Mouse (Mus musculus) liver, embryonic 13.5 days (tissue): ENCODE measurements around the gene Map2. TPM values are rescaled to one million over a fixed set of nuclear protein-coding genes. Genes with fewer than 3 reads are reported as not detected.
A peak's percentile ranks its signal among the peaks of the same experiment; 100 is the strongest.

Experiments used
- ATAC-seq: fragments of 200-750 bp; cut with Nextera tagmentation; 2 replicates; pipeline ENCODE4 v1.8.0; 2017; ENCODE audit warnings: low read depth, mild to moderate bottlenecking, moderate number of reproducible peaks, moderate library complexity
- DNase-seq: peaks from one replicate; pipeline ENCODE4 v3.0.0; 2022
- H3K27ac ChIP-seq: fragments of 300-500 bp; sonication (generic); 2 replicates; pipeline ENCODE4 v1.5.1; 2015; ENCODE audit warnings: moderate library complexity, mild to moderate bottlenecking, inconsistent platforms
- H3K27me3 ChIP-seq: fragments of 300-500 bp; sonication (generic); 2 replicates; pipeline ENCODE4 v1.6.1; 2015; ENCODE audit warnings: mild to moderate bottlenecking, inconsistent platforms
- H3K36me3 ChIP-seq: fragments of 300-500 bp; sonication (generic); 2 replicates; pipeline ENCODE4 v1.6.1; 2015; ENCODE audit warnings: mild to moderate bottlenecking, inconsistent platforms
- H3K4me1 ChIP-seq: fragments of 300-500 bp; sonication (generic); replicated peaks from 2 replicates; pipeline ENCODE4 v1.6.1; 2015; ENCODE audit warnings: inconsistent platforms
- H3K4me2 ChIP-seq: fragments of 300-500 bp; sonication (generic); 2 replicates; pipeline ENCODE4 v1.6.1; 2015; ENCODE audit warnings: inconsistent platforms, mild to moderate bottlenecking, moderate library complexity
- H3K4me3 ChIP-seq: fragments of 300-500 bp; sonication (generic); replicated peaks from 2 replicates; pipeline ENCODE4 v1.5.1; 2015; ENCODE audit warnings: mild to moderate bottlenecking, inconsistent platforms
- H3K9ac ChIP-seq: fragments of 300-500 bp; sonication (generic); 2 replicates; pipeline ENCODE4 v1.6.1; 2015; ENCODE audit warnings: mild to moderate bottlenecking, inconsistent platforms
- H3K9me3 ChIP-seq: fragments of 300-500 bp; sonication (generic); replicated peaks from 2 replicates; pipeline ENCODE4 v1.6.1; 2016; ENCODE audit warnings: inconsistent platforms
- WGBS: fragments of 180-500 bp; shearing (Covaris S2); methylation state at CpG from one replicate; pipeline ENCODE4 v1.1.7; 2015; ENCODE audit not compliant: insufficient replicate concordance; 5-methylcytosine and 5-hydroxymethylcytosine counted together
- polyA plus RNA-seq: library from polyadenylated mRNA; unstranded; fragments of >200 nt; fragmentation: Nextera tagmentation; extraction: Ambion mirVana; gene quantifications from 2 replicates; pipeline ENCODE4 v1.2.1, GENCODE M21; 2015

Gene Map2
- polyA plus RNA-seq, 1 experiment from 2014 or later, result 0.91 TPM

DNA sequence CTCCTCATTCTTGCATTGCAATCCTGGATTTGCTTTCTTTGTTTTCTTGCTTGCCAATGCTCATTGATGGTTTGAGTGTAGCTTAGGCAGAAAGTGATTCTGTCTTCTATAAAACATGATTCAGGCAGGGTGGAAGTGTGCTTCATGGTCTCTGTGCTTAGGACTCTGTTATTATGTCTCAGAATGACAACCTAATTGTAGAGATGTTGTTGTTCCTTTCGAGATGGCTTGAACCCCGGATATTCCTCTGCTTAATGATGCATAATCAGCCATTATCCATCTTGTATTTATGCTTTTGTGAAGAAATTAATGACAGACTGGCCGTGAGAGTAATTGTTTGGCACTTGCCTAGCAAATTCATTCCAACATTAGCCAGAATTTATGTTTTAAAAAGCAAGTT lies 31.8 kb downstream of the Map2 start:
- H3K4me3 ChIP-seq, result no peak overlapping the region
- H3K36me3 ChIP-seq, result no peaks in the 10 kb centered on the region
- 39% methylated on average over 3 of the region's 3 CpGs for WGBS
- H3K4me1 ChIP-seq, result no peaks in the 10 kb centered on the region
- H3K27ac ChIP-seq, result no peak overlapping the region
- no peak overlapping the region for H3K4me2 ChIP-seq
- no peaks in the 10 kb centered on the region for H3K27me3 ChIP-seq
- H3K9ac ChIP-seq, result no peak overlapping the region
- H3K9me3 ChIP-seq, result no peaks in the 10 kb centered on the region
- DNase-seq (no peak), ATAC-seq (no peak)

DNA sequence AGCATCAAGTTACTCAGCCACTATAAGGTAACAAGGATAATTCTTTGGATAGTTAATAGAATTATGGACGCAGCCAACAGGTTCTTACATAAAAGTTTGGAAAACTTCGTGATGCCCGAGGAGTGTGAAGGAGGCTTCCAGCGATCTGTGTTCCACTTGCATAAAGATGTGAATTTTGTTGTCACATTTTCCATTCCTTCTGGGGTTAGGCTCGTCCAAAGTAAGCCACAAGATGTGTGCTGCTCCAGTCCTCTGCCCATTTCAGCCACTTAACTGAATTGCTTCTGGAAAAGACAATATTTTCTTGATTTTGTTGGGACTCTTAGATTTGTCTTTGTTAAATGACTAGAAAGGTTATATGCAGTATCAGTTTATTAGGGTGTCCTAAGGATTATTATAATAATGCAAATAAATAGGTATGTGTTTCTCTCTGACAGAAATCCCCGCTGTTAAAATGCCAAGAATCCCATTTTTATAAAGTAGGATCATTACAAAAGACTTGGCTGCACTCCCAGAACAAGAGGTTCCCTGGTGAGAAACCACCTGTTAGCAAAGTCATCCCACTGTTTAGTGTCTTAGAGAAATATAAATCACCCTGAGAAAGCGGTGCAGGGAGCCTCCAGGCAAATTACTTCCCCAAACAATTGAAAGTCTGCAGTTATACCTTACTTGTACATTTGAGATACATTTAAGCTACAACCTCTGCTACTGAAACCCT lies 36.2 kb downstream of the Map2 start:
- Histone ChIP-seq H3K4me1 (no peaks in the 10 kb centered on the region), H3K27me3 (no peaks in the 10 kb centered on the region), H3K36me3 (no peaks in the 10 kb centered on the region), H3K9me3 (no peaks in the 10 kb centered on the region), H3K27ac (no peak overlapping the region), H3K4me3 (no peak overlapping the region), H3K9ac (no peak overlapping the region), H3K4me2 (no peak overlapping the region)
- 52% methylated on average over 7 of the region's 7 CpGs for WGBS
- DNase-seq (no peak), ATAC-seq (no peak)

DNA sequence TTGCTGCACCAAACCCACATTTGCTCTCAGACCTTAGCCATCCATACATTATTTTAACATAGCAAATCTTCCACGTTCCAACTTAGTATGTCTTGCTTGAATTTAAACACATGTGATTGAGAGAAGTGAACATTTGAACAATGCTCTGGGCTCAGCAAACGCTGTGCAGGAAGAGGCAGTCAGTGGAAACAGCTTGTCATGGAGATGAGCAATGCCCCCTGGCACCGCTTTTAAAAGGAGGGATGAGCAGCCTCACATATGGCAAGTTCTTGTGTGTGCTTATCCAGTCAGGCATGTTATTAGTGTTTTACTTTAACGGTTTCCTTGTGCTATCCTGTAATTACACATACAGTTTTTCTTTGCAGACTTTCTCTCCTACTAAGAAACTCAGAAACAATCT lies 46.4 kb downstream of the Map2 start:
- Histone ChIP-seq H3K36me3 (no peaks in the 10 kb centered on the region), H3K4me3 (no peak overlapping the region), H3K9ac (no peak overlapping the region), H3K27me3 (no peaks in the 10 kb centered on the region), H3K4me2 (no peak overlapping the region), H3K27ac (no peak overlapping the region), H3K4me1 (no peaks in the 10 kb centered on the region), H3K9me3 (no peaks in the 10 kb centered on the region)
- DNase-seq (no peak), ATAC-seq (no peak)
- 58% methylated on average over 4 of the region's 4 CpGs for WGBS

DNA sequence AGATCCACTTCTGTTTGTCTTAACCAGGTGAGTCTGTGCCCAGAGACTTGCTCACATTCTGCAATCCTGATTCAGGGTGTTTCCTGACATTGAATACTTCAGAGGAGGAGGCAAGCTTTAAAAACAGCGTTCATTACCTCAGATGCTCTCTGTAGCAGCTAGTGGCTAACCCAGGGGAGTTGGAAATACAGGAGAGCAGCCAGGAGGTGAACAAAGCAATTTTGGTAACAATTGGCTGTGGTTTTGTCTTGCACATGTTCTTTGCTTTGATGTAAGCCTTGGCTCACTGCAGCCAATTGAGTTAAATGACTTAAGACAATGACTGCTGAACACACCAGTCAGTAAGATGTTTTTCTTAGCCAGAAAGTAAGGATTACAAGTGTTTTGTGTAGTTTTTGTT lies 48.3 kb downstream of the Map2 start:
- ATAC-seq, result no peak
- H3K4me2 ChIP-seq, result no peak overlapping the region
- H3K36me3 ChIP-seq, result no peaks in the 10 kb centered on the region
- H3K27ac ChIP-seq, result no peak overlapping the region
- no peak for DNase-seq
- no peak overlapping the region for H3K9ac ChIP-seq
- no peak overlapping the region for H3K4me3 ChIP-seq
- no peaks in the 10 kb centered on the region for H3K9me3 ChIP-seq
- 25% methylated on average over 1 of the region's 1 CpGs for WGBS
- H3K27me3 ChIP-seq, result no peaks in the 10 kb centered on the region
- H3K4me1 ChIP-seq, result no peaks in the 10 kb centered on the region

DNA sequence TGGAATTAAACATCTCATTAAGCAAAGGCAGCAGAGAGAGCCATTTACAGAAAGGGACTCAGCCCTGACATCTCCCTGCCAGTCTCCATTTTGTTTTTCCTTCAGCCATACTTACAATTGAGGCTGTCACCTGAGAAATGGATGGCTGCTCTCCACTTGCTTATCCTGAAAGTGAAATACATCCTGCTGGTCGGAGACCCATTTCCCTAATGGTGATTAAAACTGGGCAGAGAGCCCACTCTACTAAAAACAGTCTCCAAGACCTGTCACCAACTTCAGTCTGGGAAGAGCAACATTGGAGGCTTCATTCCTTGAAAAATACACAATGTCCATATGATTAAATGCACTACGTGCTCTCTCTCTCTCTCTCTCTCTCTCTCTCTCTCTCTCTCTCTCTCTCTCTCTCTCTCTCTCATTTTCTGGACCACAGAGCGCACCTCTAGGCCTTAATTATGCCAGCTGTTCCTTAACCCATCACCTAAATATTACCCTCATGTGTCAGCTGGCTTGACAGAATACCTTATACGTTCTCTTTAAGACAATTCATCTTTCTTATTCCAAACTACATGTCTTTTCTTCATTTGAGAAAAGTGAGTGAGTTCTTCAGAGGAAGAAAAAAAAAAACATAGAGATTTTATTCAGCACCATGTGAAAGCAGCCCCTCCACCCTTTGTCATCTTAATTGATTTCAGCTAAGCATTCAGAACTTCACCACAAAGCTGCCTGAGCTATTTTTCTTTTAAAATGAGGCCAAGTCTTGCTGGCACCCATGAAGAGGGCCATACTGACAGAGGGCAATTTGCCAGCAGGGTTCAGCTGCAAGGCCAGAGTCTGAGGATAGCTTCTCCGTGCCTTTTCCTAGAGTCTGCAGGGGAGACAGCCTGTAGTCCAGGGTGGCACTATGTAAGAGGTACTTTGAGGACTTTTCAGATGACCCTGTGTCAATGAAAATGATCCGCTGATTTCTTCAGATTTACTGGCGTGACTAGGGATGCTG lies 51.6 kb downstream of the Map2 start:
- Histone ChIP-seq H3K27me3 (no peaks in the 10 kb centered on the region), H3K9ac (no peak overlapping the region), H3K4me2 (no peak overlapping the region), H3K36me3 (no peaks in the 10 kb centered on the region), H3K27ac (no peak overlapping the region), H3K9me3 (no peaks in the 10 kb centered on the region), H3K4me1 (no peaks in the 10 kb centered on the region), H3K4me3 (no peak overlapping the region)
- DNase-seq, result no peak
- no peak for ATAC-seq
- 57% methylated on average over 7 of the region's 7 CpGs for WGBS

DNA sequence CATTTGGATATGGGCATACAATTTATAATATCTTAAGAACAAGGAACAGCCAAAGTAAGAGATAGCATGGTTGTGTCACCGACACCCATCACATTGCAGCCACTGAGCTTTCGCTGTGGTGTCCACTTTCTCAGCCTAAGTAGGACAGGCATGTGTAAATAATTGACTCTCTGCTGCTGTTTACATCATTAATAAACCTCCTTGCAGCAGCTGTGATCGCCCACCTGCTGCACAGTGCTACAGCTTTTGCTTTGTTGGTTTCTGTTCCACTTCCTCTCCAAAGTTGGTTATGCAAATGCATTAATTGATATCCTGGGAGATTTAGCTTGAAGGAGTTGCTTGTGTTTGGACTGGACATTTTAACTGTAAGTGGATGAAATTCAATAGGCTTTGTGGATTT lies 53.1 kb downstream of the Map2 start:
- H3K36me3 ChIP-seq, result no peaks in the 10 kb centered on the region
- no peak for ATAC-seq
- H3K4me3 ChIP-seq, result no peak overlapping the region
- no peak overlapping the region for H3K27ac ChIP-seq
- WGBS, result 66% methylated on average over 3 of the region's 3 CpGs
- no peaks in the 10 kb centered on the region for H3K9me3 ChIP-seq
- no peak overlapping the region for H3K9ac ChIP-seq
- no peak overlapping the region for H3K4me2 ChIP-seq
- H3K27me3 ChIP-seq, result no peaks in the 10 kb centered on the region
- no peak for DNase-seq
- H3K4me1 ChIP-seq, result no peaks in the 10 kb centered on the region

DNA sequence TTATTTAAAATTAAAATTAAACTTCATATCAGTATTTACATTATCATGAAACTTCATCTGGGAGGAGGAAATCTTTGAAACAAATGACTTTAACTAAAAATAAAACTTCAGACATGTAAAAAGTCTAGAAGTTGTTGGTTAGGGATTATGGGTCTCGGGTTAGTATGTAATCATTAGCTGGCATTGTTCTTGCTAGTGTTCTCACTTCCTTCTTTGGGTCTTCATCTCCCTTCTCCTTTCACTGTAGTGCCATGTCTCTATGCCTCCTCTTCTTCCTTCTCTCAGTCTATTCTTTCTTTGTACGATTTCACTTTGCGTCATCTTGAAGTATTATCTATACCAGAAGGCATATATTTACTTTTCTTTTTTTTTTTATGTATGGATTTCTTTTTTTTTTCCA lies 55.3 kb downstream of the Map2 start:
- Histone ChIP-seq H3K4me3 (no peak overlapping the region), H3K9me3 (no peaks in the 10 kb centered on the region), H3K27me3 (no peaks in the 10 kb centered on the region), H3K4me1 (no peaks in the 10 kb centered on the region), H3K36me3 (no peaks in the 10 kb centered on the region), H3K9ac (no peak overlapping the region), H3K27ac (no peak overlapping the region), H3K4me2 (no peak overlapping the region)
- DNase-seq (no peak), ATAC-seq (no peak)
- WGBS, result 64% methylated on average over 3 of the region's 3 CpGs

DNA sequence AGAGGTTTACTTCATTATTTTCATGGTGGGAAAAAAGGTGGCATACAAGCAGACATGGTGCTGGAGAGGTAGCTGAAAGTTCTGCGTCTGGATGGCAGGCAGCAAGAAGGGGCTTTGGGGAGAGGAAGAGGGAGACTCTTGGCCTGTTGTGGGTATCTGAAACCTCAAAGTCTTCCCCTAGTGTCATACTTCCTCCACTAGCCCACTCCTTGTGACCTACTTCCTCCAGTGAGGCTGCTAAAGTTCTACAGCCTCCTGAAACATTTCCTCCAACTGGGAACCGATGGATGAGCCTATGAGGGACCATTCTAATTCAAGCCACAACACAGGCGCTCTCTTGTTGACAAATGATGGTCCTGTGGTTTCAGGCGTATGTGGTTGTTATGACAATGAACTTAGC lies 56.9 kb downstream of the Map2 start:
- Histone ChIP-seq H3K9me3 (no peaks in the 10 kb centered on the region), H3K27ac (no peak overlapping the region), H3K4me2 (no peak overlapping the region), H3K9ac (no peak overlapping the region), H3K4me3 (no peak overlapping the region), H3K27me3 (no peaks in the 10 kb centered on the region), H3K36me3 (no peaks in the 10 kb centered on the region), H3K4me1 (no peaks in the 10 kb centered on the region)
- ATAC-seq (no peak), DNase-seq (no peak)
- 36% methylated on average over 4 of the region's 4 CpGs for WGBS

DNA sequence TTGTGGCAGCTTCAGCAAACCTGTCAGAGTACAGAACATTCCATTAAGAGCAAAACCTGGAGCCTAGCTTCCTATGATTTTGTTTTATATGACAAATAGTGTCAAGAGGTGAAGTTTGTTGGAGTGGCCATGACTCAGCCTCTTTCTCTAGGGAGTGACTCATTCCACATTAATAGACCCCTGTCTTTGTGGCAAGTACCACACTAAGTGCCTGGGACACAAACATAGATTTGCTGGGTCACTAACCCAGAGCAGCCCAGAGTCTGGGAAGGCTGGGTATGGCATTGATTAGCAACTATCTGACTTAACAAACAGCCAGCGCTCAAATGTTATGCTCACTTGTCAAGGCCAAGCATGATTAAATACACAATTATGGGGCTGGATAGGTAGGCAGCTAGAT lies 69.8 kb downstream of the Map2 start:
- DNase-seq (no peak), ATAC-seq (no peak)
- Histone ChIP-seq H3K4me1 (no peaks in the 10 kb centered on the region), H3K9me3 (no peaks in the 10 kb centered on the region), H3K27ac (no peak overlapping the region), H3K27me3 (no peaks in the 10 kb centered on the region), H3K36me3 (no peaks in the 10 kb centered on the region), H3K4me3 (no peak overlapping the region), H3K9ac (no peak overlapping the region), H3K4me2 (no peak overlapping the region)
- 71% methylated on average over 1 of the region's 1 CpGs for WGBS

DNA sequence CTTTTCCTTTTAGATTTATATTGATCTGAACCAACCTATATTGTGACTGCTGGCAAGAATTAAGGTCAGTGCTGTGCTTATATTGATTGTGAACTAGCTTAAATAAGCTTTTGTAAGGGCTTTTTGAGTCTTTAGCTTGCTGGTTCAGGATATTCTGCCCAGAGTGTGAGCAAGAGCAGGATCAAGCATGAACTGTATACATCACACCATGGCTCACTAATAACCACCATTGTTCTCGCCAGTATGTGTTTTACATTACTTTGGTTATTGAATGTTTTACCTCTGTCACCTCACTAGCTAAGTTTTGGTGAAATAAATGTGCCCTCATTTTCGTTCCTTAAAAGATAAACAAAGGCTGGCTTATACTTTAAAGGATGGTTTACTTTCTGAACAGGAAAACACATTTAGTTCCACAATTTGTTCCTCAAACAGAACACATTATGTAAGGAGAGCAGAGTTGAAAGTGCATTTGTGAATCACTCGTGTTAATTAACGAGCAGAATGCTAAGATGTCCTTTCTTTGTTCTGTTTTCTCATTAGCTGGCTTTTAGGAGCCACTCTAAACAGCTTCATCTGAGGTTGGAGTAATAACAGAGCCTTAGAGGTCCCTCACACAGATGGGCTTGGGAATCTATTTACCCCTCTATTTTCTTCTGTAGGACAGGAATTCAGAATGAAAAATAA lies 76.7 kb downstream of the Map2 start:
- Histone ChIP-seq H3K36me3 (no peaks in the 10 kb centered on the region), H3K4me3 (no peak overlapping the region), H3K4me2 (no peak overlapping the region), H3K9me3 (no peaks in the 10 kb centered on the region), H3K9ac (no peak overlapping the region), H3K27me3 (no peaks in the 10 kb centered on the region), H3K4me1 (no peaks in the 10 kb centered on the region), H3K27ac (peak overlapping the region; percentile 34)
- DNase-seq (no peak), ATAC-seq (no peak)
- WGBS, result 31% methylated on average over 4 of the region's 4 CpGs

DNA sequence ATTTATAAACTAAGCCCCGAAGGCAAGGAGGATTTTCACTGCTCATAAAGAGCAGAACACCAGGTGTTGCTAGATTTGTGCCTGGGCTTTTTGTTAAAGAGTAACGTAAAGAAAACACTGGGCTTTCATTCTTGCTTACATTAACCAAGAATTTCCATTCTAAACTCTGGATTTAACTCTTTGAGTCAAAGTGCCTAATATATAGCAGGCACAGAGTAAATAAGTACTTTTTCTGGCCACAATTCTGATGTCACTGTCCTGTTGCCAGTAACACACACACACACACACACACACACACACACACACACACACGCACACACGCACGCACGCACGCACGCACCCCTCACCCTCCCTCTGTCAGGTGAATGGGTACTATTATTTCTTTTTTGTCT lies 77.3 kb downstream of the Map2 start:
- peak overlapping the region; percentile 34; the same call in 1 of the 2 replicates for H3K27ac ChIP-seq
- H3K4me3 ChIP-seq, result no peak overlapping the region
- no peak overlapping the region for H3K4me2 ChIP-seq
- DNase-seq, result no peak
- H3K36me3 ChIP-seq, result no peaks in the 10 kb centered on the region
- no peak overlapping the region for H3K9ac ChIP-seq
- peak; percentile 51; the same call in 1 of the 2 replicates for ATAC-seq
- no peaks in the 10 kb centered on the region for H3K4me1 ChIP-seq
- H3K9me3 ChIP-seq, result no peaks in the 10 kb centered on the region
- H3K27me3 ChIP-seq, result no peaks in the 10 kb centered on the region
- WGBS, result 72% methylated on average over 8 of the region's 8 CpGs
